In genomic region chr10:77398082-77398481, GRCm38 (mm10) we compare ENCODE assay signal across 11 mouse cellular contexts. TPM values are rescaled to one million over a fixed set of nuclear protein-coding genes. Genes with fewer than 3 reads are reported as not detected.
DNase-seq lines count a peak whose midpoint lies in the region; ATAC-seq and TF ChIP-seq lines count a peak whose summit lies in the region.
"Had no signal": no experiment of that assay in that cellular context is flagged by ENCODE, and none has a peak within 500 bp of the region (broad histone marks: within the 10 kb centered on the region; RNA-seq: fewer than 3 reads in every experiment).

No protein-coding gene starts in this region.

- H3K4me2 ChIP-seq in heart, embryonic 16.5 days (ENCODE audit: low read depth, low read length), result no peak overlapping the region
- H3K4me2 ChIP-seq: forebrain, embryonic 12.5 days; midbrain, embryonic 12.5 days had no signal

- DNase-seq in kidney, adult 2 months, result peak; percentile 81
- no peak for DNase-seq in kidney, adult 11 months
- peak; percentile 79 for DNase-seq in brain, adult 2 months (ENCODE audit: low read depth, low spot score)
- peak; percentile 37 for DNase-seq in lung, postnatal 25 days (ENCODE audit: low spot score)
- no peak for DNase-seq in thymus, postnatal 0 days (ENCODE audit: low spot score)
- DNase-seq in urinary bladder, adult 2 months (ENCODE audit: low spot score), result no peak
- DNase-seq: right cerebral cortex, postnatal 14 days had no signal

- no peak overlapping the region for H3K9ac ChIP-seq in heart, embryonic 16.5 days (ENCODE audit: low read length)
- H3K9ac ChIP-seq: forebrain, embryonic 12.5 days; midbrain, embryonic 12.5 days had no signal

- WGBS in kidney, adult 2 months, result 59% methylated on average over 3 of the region's 3 CpGs
- WGBS in heart, embryonic 16.5 days, result 51% methylated on average over 3 of the region's 3 CpGs

- TF ChIP-seq POLR2A in kidney, adult 2 months (IDR thresholded peaks at IDR 0.05; ENCODE audit: low read depth, low read length), result no peak

- no peaks in the 10 kb centered on the region for H3K36me3 ChIP-seq in kidney, adult 2 months (ENCODE audit: control insufficient read depth, insufficient read depth, low read length)
- H3K36me3 ChIP-seq in heart, embryonic 16.5 days (ENCODE audit: control insufficient read depth, insufficient read depth), result no peaks in the 10 kb centered on the region
- H3K36me3 ChIP-seq: forebrain, embryonic 12.5 days; midbrain, embryonic 12.5 days had no signal

- H3K4me1 ChIP-seq in kidney, adult 2 months (ENCODE audit: control insufficient read depth, insufficient read depth, low read length), result no peaks in the 10 kb centered on the region; the same call in 1 of the 2 replicates
- peaks cover 25% of the 10 kb centered on the region for H3K4me1 ChIP-seq in heart, embryonic 16.5 days (ENCODE audit: control insufficient read depth, insufficient read depth, low read length)
- H3K4me1 ChIP-seq: forebrain, embryonic 12.5 days; midbrain, embryonic 12.5 days had no signal

- no peaks in the 10 kb centered on the region for H3K9me3 ChIP-seq in heart, embryonic 16.5 days (replicated peaks; ENCODE audit: control insufficient read depth, low read length)
- H3K9me3 ChIP-seq: forebrain, embryonic 12.5 days; midbrain, embryonic 12.5 days had no signal

- ATAC-seq in heart, embryonic 16.5 days (replicated peaks; ENCODE audit: extremely low read depth, insufficient read depth, low FRiP score), result peak; percentile 37; the same call in 1 of the 2 replicates
- no peak for ATAC-seq in erythroblast, adult 5-6 weeks (replicated peaks; ENCODE audit: low FRiP score, poor library complexity, severe bottlenecking)

- peak overlapping the region; percentile 49 for H3K27ac ChIP-seq in kidney, adult 2 months (ENCODE audit: insufficient read depth, low read depth, low read length)
- peak overlapping the region; percentile 59 for H3K27ac ChIP-seq in heart, embryonic 16.5 days (ENCODE audit: low read length)
- H3K27ac ChIP-seq: forebrain, embryonic 12.5 days; midbrain, embryonic 12.5 days had no signal

- TF ChIP-seq CTCF in kidney, adult 2 months (conservative IDR thresholded peaks at IDR 0.05; ENCODE audit: insufficient read depth, insufficient read length, low read depth, low read length), result no peak

- no peaks in the 10 kb centered on the region for H3K27me3 ChIP-seq in kidney, adult 2 months (replicated peaks; ENCODE audit: control insufficient read depth, insufficient read depth, low read length)
- no peaks in the 10 kb centered on the region for H3K27me3 ChIP-seq in heart, embryonic 16.5 days (ENCODE audit: control insufficient read depth, insufficient read depth, low read length)
- H3K27me3 ChIP-seq: forebrain, embryonic 12.5 days; midbrain, embryonic 12.5 days had no signal

- no peak overlapping the region for H3K4me3 ChIP-seq in kidney, adult 2 months (ENCODE audit: insufficient read depth, low read depth, low read length)
- H3K4me3 ChIP-seq in heart, embryonic 16.5 days (ENCODE audit: low read length), result no peak overlapping the region
- H3K4me3 ChIP-seq: forebrain, embryonic 12.5 days; midbrain, embryonic 12.5 days had no signal

RNA-seq across cellular contexts. Expression of gene Adarb1, which starts 20.0 kb away (rescaled TPM):
- 6.2 and 6.6 TPM in 2 replicates for polyA plus RNA-seq in kidney, adult 2 months (2012; rRNA removed)
- 11.7 and 15.3 TPM in 2 replicates for polyA plus RNA-seq in heart, embryonic 16.5 days (2015; fragmentation: Nextera tagmentation; extraction: Ambion mirVana)
- total RNA-seq in erythroblast, adult 5-6 weeks (2015; ENCODE audit: low replicate concordance), result not detected in 2 replicates
- total RNA-seq in erythroblast, adult 5-6 weeks (2017; ENCODE audit: low replicate concordance), result not detected in 2 replicates
- polyA plus RNA-seq in thymus, postnatal 0 days (2015; fragmentation: Nextera tagmentation; extraction: Ambion mirVana), result 1.3 and 1.8 TPM in 2 replicates
- 10.1 and 11.5 TPM in 2 replicates for polyA plus RNA-seq in urinary bladder, adult 2 months (2012; rRNA removed)

Comparison
In these comparisons a context has a peak if more than half of its experiments do, and no peak if none do; other contexts are left out.
1. DNase-seq: peak in kidney, adult 2 months (single experiment), brain, adult 2 months (single experiment) and lung, postnatal 25 days (single experiment); none in kidney, adult 11 months (single experiment), thymus, postnatal 0 days (single experiment) and urinary bladder, adult 2 months (single experiment).